Mouse (Mus musculus): ENCODE results near the gene Ctbp1.

The Ctbp1 gene

DNA sequence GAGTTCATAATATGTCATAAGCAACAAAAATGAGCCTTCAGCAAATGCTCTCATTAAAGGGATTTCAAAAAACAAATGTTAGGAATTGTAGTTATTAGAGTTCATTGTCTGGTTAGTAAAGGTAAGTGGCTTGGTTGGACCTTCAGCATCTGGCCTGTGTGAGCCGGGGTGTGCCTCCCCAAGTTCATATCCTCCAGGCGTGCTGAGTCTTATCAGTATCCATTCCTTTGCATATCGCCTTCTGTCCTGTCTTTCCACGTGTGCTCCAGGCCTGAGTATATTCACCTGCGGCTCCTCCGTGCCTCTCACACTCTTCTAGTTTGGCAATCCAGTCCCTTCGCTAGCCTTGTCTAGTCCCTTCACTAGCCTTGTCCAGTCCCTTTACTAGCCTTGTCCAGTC is 68.5 kb downstream of the Ctbp1 start:
- no peak for DNase-seq

DNA sequence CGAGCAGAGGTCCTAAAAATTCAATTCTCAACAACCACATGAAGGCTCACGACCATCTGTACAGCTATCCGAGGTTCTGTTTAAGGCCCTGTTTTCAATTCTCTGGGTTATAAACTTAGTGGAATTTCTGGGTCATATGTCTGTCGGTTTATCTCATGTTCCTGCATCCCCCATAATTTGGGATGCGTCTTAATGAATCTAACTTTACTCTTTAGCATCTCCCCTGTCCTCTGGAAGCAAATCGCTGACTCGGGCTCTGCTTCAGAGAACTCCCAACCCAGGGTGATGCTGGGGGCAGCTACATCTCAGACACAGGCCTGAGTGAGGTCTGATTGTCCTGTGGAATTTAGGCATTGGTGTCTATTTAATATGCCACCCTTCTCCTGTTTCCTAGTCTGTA is 70.5 kb downstream of the Ctbp1 start:
- DNase-seq, result no peak

DNA sequence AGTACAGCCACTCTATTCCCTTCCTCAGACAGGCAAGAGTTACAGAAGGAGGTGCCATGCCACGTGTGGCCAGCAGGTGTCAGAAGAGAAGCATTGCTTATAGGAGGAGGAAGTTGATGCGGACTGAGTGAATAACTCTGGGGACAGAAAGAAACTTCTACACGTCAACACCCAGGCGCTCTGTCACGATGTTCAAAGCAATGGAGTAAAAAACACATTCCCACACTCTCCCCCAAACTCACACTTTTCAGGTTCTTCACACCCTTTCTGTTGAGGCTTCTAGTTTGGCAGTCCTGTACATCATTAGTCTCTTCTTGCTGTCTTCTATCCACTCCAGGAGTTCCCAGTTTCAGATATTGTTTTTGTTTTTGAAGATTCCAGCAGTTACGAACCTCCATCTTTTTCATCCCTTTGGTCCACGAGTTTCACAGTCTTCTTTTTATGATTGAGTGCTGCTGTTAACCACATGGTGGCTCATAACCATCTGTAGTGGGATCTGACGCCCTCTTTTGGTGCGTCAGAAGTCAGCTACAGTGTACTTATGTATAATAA is 71.0 kb downstream of the Ctbp1 start:
- peak; percentile 57 to 83 for DNase-seq

DNA sequence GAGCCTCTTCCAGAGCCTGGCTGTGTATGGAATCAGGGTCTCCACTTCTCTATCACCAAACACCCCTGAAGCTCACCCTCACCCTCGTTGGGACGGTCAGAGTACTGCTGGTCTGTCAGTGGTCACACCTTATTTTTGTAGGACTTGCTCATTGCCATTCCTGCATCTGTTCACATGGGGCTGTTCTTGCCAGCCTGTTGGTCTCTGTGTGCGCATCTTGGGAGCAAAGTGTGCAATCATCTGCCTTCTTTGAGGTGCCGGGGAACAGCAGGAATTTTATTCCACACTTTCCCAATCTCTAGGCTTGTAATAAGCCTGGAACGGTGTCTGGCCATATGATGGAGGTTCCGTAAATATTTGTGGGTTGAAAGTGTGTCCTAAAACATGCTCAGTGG is 71.6 kb downstream of the Ctbp1 start:
- no peak for DNase-seq

DNA sequence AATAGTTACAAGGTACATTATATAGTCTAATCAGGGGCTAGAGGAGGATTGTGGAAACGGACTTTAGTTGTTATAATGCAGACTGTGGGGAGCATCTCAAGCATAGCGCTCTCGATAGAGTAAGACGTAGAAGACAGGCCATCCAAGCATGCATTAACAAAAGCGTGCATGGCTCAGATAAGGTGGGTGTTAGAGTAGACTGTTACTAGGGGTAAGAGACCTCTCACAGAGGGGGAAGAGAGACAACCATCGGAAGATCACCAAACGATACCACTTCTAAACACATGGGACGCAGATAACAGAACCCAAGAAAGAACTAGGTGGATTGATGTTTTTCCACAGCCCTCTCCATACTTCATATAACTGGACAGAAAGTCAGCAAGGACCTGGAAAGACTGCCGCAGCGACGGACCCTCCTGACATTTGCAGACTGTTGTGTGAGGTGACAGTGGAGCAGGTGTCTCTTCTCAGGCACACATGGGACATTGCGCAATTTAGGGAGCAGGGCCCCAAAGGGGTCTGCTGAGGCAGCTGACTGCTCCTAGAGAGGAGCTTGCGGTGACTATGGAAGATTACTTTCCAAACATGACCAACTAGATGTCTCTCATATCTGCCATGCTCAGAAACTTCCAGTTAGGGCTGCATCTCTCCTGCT is 72.2 kb downstream of the Ctbp1 start:
- no peak for DNase-seq

DNA sequence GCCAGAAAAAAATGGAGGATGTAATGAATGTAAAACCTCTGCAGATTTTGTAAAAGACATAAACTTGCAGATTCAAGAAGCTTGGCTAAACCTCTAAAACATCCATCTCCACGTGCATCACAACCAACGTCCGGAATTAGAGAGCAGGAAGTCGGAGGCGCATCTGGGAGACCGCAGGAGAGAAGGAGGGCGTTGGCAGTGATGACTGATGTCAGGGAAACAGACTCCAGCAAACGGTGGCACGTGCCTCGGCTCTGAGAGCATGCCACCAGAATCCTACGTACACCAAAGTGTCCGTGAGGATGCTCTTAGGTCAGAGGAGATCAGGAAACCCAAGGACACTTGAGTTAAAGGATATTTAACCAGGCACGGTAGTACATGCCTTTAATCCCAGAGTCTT is 73.1 kb downstream of the Ctbp1 start:
- DNase-seq, result no peak

DNA sequence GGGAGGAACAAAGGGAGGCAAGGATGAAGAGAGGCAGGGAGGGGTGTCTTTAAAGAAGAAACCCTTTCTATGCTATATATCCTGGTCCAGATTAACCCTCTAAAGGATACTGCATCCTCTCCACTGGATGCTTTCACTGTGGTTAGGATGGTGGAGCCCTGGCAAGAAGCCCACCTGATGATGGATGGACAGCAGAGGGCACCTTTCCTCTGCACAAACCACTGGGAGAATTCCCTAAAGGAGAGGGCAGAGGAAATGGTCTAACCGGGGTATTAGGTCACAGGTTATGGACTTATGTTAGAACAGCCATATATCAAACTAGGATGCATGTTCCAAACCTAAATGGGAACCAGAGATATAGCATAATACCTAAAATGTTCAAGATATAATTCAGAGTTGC is 74.7 kb downstream of the Ctbp1 start:
- DNase-seq, result no peak
